Mouse (Mus musculus) megakaryocyte, embryonic 14.5 days (primary cell): ENCODE data around the gene Adam12. TPM values are rescaled to one million over a fixed set of nuclear protein-coding genes. Genes with fewer than 3 reads are reported as not detected.

Experiments used
- H3K27me3 ChIP-seq: replicated peaks from 2 replicates; pipeline ENCODE3; 2012; ENCODE audit warnings: inconsistent platforms
- H3K36me3 ChIP-seq: replicated peaks from 2 replicates; pipeline ENCODE3; 2012; ENCODE audit warnings: low read length, inconsistent platforms, mixed read lengths
- H3K4me1 ChIP-seq: 2 replicates; pipeline ENCODE4 v1.6.1; 2012; ENCODE audit warnings: inconsistent platforms
- H3K4me3 ChIP-seq: replicated peaks from 2 replicates; pipeline ENCODE3; 2012; ENCODE audit warnings: moderate library complexity, mild to moderate bottlenecking, inconsistent platforms
- H3K9me3 ChIP-seq: 2 replicates; pipeline ENCODE4 v1.6.1; 2012; ENCODE audit warnings: inconsistent platforms
- FLI1 ChIP-seq: IDR thresholded peaks from 2 replicates; pipeline ENCODE4 v1.6.1; 2012; ENCODE audit warnings: low read length, inconsistent platforms, mixed read lengths
- GATA1 ChIP-seq: IDR thresholded peaks from 3 replicates; pipeline ENCODE4 v1.6.1; 2012; ENCODE audit warnings: mixed read lengths, low read length, inconsistent platforms, borderline replicate concordance
- polyA plus RNA-seq: library from polyadenylated mRNA; stranded (reverse); fragments of >175 nt; gene quantifications from 2 replicates; pipeline ENCODE4 v1.2.3, GENCODE M21; 2012; ENCODE audit warnings: low replicate concordance; ENCODE audit not compliant: insufficient read depth

The Adam12 gene
- polyA plus RNA-seq, 1 experiment: not detected

GRCm38 (mm10) chr7:133863151-133863550, 368.8 kb downstream of the Adam12 start:
- H3K4me3 ChIP-seq: no peak overlapping the region
- H3K4me1 ChIP-seq: peaks cover 6% of the 10 kb centered on the region; the same call in 1 of the 2 replicates

GRCm38 (mm10) chr7:133862723-133863122, 369.2 kb downstream of the Adam12 start:
- Histone ChIP-seq H3K9me3 (no peaks in the 10 kb centered on the region; the same call in 1 of the 2 replicates), H3K4me3 (no peak overlapping the region), H3K4me1 (peaks cover 6% of the 10 kb centered on the region; the same call in 1 of the 2 replicates), H3K27me3 (peaks cover 2% of the 10 kb centered on the region), H3K36me3 (no peaks in the 10 kb centered on the region)
- TF ChIP-seq GATA1 (no peak), FLI1 (no peak)

More at GRCm38 (mm10) chr7:133863151-133863550, 368.8 kb downstream of the Adam12 start:
- Histone ChIP-seq H3K9me3 (no peaks in the 10 kb centered on the region; the same call in 1 of the 2 replicates), H3K36me3 (no peaks in the 10 kb centered on the region), H3K27me3 (no peaks in the 10 kb centered on the region)
- TF ChIP-seq GATA1 (no peak), FLI1 (no peak)

GRCm38 (mm10) chr7:133862233-133862632, 369.7 kb downstream of the Adam12 start:
- peaks cover 6% of the 10 kb centered on the region; the same call in 1 of the 2 replicates for H3K4me1 ChIP-seq
- no peaks in the 10 kb centered on the region; the same call in 1 of the 2 replicates for H3K9me3 ChIP-seq
- H3K36me3 ChIP-seq: no peaks in the 10 kb centered on the region
- no peak overlapping the region for H3K4me3 ChIP-seq
- TF ChIP-seq FLI1 (no peak), GATA1 (no peak)
- H3K27me3 ChIP-seq: peaks cover 2% of the 10 kb centered on the region

- Histone ChIP-seq H3K4me3 (no peak overlapping the region), H3K4me1 (no peaks in the 10 kb centered on the region), H3K27me3 (peaks cover 2% of the 10 kb centered on the region), H3K36me3 (no peaks in the 10 kb centered on the region), H3K9me3 (no peaks in the 10 kb centered on the region)
- TF ChIP-seq FLI1 (no peak), GATA1 (no peak)
These were observed 372.4 kb downstream of the Adam12 start for GRCm38 (mm10) chr7:133859548-133859947.

GRCm38 (mm10) chr7:133858506-133858905, 373.4 kb downstream of the Adam12 start:
- no peaks in the 10 kb centered on the region for H3K36me3 ChIP-seq
- TF ChIP-seq GATA1 (no peak), FLI1 (no peak)
- H3K9me3 ChIP-seq: no peaks in the 10 kb centered on the region
- H3K27me3 ChIP-seq: peaks cover 2% of the 10 kb centered on the region
- H3K4me3 ChIP-seq: no peak overlapping the region
- no peaks in the 10 kb centered on the region for H3K4me1 ChIP-seq

- Histone ChIP-seq H3K27me3 (peaks cover 2% of the 10 kb centered on the region), H3K4me3 (no peak overlapping the region), H3K4me1 (no peaks in the 10 kb centered on the region), H3K36me3 (no peaks in the 10 kb centered on the region), H3K9me3 (no peaks in the 10 kb centered on the region)
- TF ChIP-seq GATA1 (no peak), FLI1 (no peak)
These were observed 375.7 kb downstream of the Adam12 start for GRCm38 (mm10) chr7:133856278-133856677.

- Histone ChIP-seq H3K27me3 (peaks cover 5% of the 10 kb centered on the region), H3K4me3 (no peak overlapping the region), H3K4me1 (no peaks in the 10 kb centered on the region), H3K9me3 (no peaks in the 10 kb centered on the region), H3K36me3 (no peaks in the 10 kb centered on the region)
- no peak for TF ChIP-seq GATA1
These were observed 381.2 kb downstream of the Adam12 start for GRCm38 (mm10) chr7:133850735-133851134.

- no peak for TF ChIP-seq GATA1
- no peak for TF ChIP-seq FLI1
These were observed 383.8 kb downstream of the Adam12 start for GRCm38 (mm10) chr7:133848180-133848579.

GRCm38 (mm10) chr7:133847175-133847574, 384.8 kb downstream of the Adam12 start:
- no peak for TF ChIP-seq GATA1
- no peak for TF ChIP-seq FLI1

More at GRCm38 (mm10) chr7:133848180-133848579, 383.8 kb downstream of the Adam12 start:
- H3K36me3 ChIP-seq: no peaks in the 10 kb centered on the region
- no peak overlapping the region for H3K4me3 ChIP-seq
- peaks cover 5% of the 10 kb centered on the region; the same call in 1 of the 2 replicates for H3K9me3 ChIP-seq
- H3K27me3 ChIP-seq: peaks cover 5% of the 10 kb centered on the region
- no peaks in the 10 kb centered on the region for H3K4me1 ChIP-seq

GRCm38 (mm10) chr7:133842079-133842478, 389.9 kb downstream of the Adam12 start:
- 0 out of 2 replicates have a peak, but pooled peaks cover 3% of the 10 kb centered on the region for H3K4me1 ChIP-seq
- TF ChIP-seq GATA1: no peak
- no peak for TF ChIP-seq FLI1
- peaks cover 6% of the 10 kb centered on the region for H3K27me3 ChIP-seq
- H3K4me3 ChIP-seq: no peak overlapping the region
- H3K36me3 ChIP-seq: no peaks in the 10 kb centered on the region
- peaks cover 5% of the 10 kb centered on the region; the same call in 1 of the 2 replicates for H3K9me3 ChIP-seq

More at GRCm38 (mm10) chr7:133847175-133847574, 384.8 kb downstream of the Adam12 start:
- Histone ChIP-seq H3K36me3 (no peaks in the 10 kb centered on the region), H3K4me1 (no peaks in the 10 kb centered on the region), H3K9me3 (peaks cover 5% of the 10 kb centered on the region; the same call in 1 of the 2 replicates), H3K4me3 (no peak overlapping the region), H3K27me3 (peaks cover 5% of the 10 kb centered on the region)

GRCm38 (mm10) chr7:133839546-133839945, 392.4 kb downstream of the Adam12 start:
- H3K4me1 ChIP-seq: 0 out of 2 replicates have a peak, but pooled peaks cover 3% of the 10 kb centered on the region
- H3K36me3 ChIP-seq: no peaks in the 10 kb centered on the region
- no peak overlapping the region for H3K4me3 ChIP-seq
- peaks cover 6% of the 10 kb centered on the region for H3K27me3 ChIP-seq
- TF ChIP-seq GATA1: no peak
- TF ChIP-seq FLI1: no peak
- H3K9me3 ChIP-seq: peaks cover 4% of the 10 kb centered on the region; the same call in 1 of the 2 replicates

Other genes starting within 250 kb of the Adam12 start
- not detected in 2 replicates for gene D7Ertd443e, start 153.5 kb upstream of the Adam12 start, polyA plus RNA-seq